Mouse (Mus musculus) ES-E14 (cell line): ENCODE measurements at regions not wholly inside any gene's neighbourhood (a gene's known extent, or its start where the extent isn't known, plus 50 kb on each side); places are given as distances from the start of the nearest gene placed in this dataset.

Source experiments
- DNase-seq: peaks from one replicate; pipeline ENCODE4 v3.0.0-alpha.2; 2013; ENCODE audit warnings: low read depth, low spot score
- H3K27ac ChIP-seq: 2 replicates; pipeline ENCODE4 v1.5.1; 2012; ENCODE audit warnings: low read depth, mild to moderate bottlenecking, low read length, moderate library complexity, mixed read lengths; ENCODE audit not compliant: poor library complexity, insufficient read depth, severe bottlenecking
- H3K36me3 ChIP-seq: 2 replicates; pipeline ENCODE4 v1.6.1; 2012; ENCODE audit warnings: mild to moderate bottlenecking, low read length, moderate library complexity, mixed read lengths; ENCODE audit not compliant: control insufficient read depth, poor library complexity, insufficient read depth, severe bottlenecking
- H3K4me1 ChIP-seq, 2 experiments: fragments of 150-350 bp in 1 of 2; sonication (generic) in 1 of 2; 2 replicates each; pipeline ENCODE4 v1.6.1; 2012; ENCODE audit warnings: low read length in 2 of 2, mild to moderate bottlenecking in 1 of 2, mixed read lengths in 1 of 2; ENCODE audit not compliant: control insufficient read depth in 2 of 2, insufficient read depth in 2 of 2, poor library complexity in 1 of 2
- H3K4me3 ChIP-seq, 2 experiments: fragments of 150-350 bp in 1 of 2; sonication (generic) in 1 of 2; 2 replicates each; pipeline ENCODE4 v1.5.1; 2012; ENCODE audit warnings: low read length in 2 of 2, low read depth in 1 of 2, mild to moderate bottlenecking in 1 of 2, mixed read lengths in 1 of 2; ENCODE audit not compliant: insufficient read depth in 1 of 2, poor library complexity in 1 of 2, severe bottlenecking in 1 of 2
- H3K9ac ChIP-seq: 2 replicates; pipeline ENCODE4 v1.6.1; 2012; ENCODE audit warnings: low read depth, mild to moderate bottlenecking, low read length, mixed read lengths; ENCODE audit not compliant: poor library complexity, insufficient read depth, severe bottlenecking
- H3K9me3 ChIP-seq: fragments of 150-350 bp; sonication (generic); 2 replicates; pipeline ENCODE4 v1.6.1; 2012; ENCODE audit warnings: low read depth, mild to moderate bottlenecking, low read length; ENCODE audit not compliant: control insufficient read depth, insufficient read depth
- CHD2 ChIP-seq: IDR thresholded peaks from 2 replicates; pipeline ENCODE4 v1.6.1; 2014; ENCODE audit warnings: mild to moderate bottlenecking, low read depth, low read length, inconsistent platforms
- HCFC1 ChIP-seq: IDR thresholded peaks from 2 replicates; pipeline ENCODE4 v1.6.1; 2012; ENCODE audit warnings: low read length, inconsistent platforms, borderline replicate concordance; ENCODE audit not compliant: insufficient read depth
- MAFK ChIP-seq: IDR thresholded peaks from 2 replicates; pipeline ENCODE4 v1.6.1; 2014; ENCODE audit warnings: mild to moderate bottlenecking, low read depth, low read length, inconsistent platforms; ENCODE audit not compliant: insufficient read depth
- ZC3H11A ChIP-seq: IDR thresholded peaks from 2 replicates; pipeline ENCODE4 v1.6.1; 2012; ENCODE audit warnings: low read depth, mild to moderate bottlenecking, inconsistent platforms, low read length, borderline replicate concordance
- ZNF384 ChIP-seq: IDR thresholded peaks from 2 replicates; pipeline ENCODE4 v1.6.1; 2012; ENCODE audit warnings: low read depth, low read length, inconsistent platforms
- in situ Hi-C, 2 experiments: fragments of 600-800 bp; cut with MboI; formaldehyde crosslinking; loops; one replicate each; pipeline ENCODE4 v1.15.1; 2025; ENCODE audit warnings: low sequenced_read_pairs in 2 of 2, inconsistent platforms in 1 of 2; ENCODE audit not compliant: unreplicated experiment in 2 of 2

DNA sequence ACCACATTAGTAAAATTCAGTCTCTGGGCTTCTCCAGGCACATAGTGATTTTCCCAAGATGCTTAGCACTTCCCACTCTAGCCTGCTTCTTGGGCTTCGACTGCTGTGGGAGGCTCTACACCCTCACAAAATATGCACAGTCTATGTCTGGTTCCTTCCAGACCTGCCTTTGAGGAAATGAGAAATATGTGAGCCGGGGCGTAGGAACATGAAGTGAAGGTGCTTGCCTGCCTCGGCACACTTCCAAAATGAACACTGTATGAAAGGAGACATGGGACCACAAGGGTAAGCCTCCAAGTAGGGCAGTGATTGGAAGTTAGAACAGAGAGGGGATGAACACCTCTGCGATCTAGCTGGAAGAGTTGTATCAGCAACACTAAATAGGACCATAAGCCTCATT lies 54.5 kb downstream of the Gm10260 start:
- H3K9ac ChIP-seq = no peak overlapping the region
- DNase-seq = no peak
- in situ Hi-C loops = no loop called here
- no peak overlapping the region for H3K27ac ChIP-seq
- no peak overlapping the region for H3K4me3 ChIP-seq
- TF ChIP-seq HCFC1 (no peak), MAFK (no peak), ZNF384 (no peak), ZC3H11A (no peak), CHD2 (no peak)
- H3K36me3 ChIP-seq = no peaks in the 10 kb centered on the region; the same call in 1 of the 2 replicates
- H3K9me3 ChIP-seq = no peaks in the 10 kb centered on the region
- H3K4me1 ChIP-seq = peaks cover 0 to 5% of the 10 kb centered on the region in 2 experiments; a peak in 2 of 4 replicates

DNA sequence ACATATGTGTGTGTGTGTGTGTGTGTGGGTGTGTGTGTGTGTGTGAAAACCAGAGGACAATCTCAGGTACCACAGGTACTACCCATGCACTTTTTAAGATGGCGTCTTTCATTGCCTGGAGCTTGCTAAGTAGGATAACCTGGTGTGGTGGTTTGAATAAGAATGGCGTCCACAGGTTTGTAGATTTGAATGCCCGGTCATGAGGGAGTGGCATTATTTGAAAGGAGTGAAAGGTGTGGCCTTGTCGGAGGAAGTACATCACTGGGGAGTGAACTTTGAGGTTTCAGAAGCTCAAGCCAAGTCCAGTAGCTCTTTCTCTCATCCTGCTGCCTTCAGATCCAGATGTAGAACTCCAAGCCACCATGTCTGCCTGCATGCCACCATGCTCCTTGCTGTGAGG lies 55.9 kb downstream of the Gm10260 start:
- H3K36me3 ChIP-seq = no peaks in the 10 kb centered on the region; the same call in 1 of the 2 replicates
- no peak overlapping the region for H3K4me3 ChIP-seq
- in situ Hi-C loops = no loop called here
- H3K9me3 ChIP-seq = no peaks in the 10 kb centered on the region
- no peak overlapping the region for H3K27ac ChIP-seq
- no peak for DNase-seq
- no peak for TF ChIP-seq MAFK
- TF ChIP-seq CHD2 = no peak
- TF ChIP-seq ZC3H11A = no peak
- no peak for TF ChIP-seq ZNF384
- no peak for TF ChIP-seq HCFC1
- H3K9ac ChIP-seq = no peak overlapping the region
- H3K4me1 ChIP-seq = peaks cover 0 to 5% of the 10 kb centered on the region in 2 experiments; a peak in 2 of 4 replicates

DNA sequence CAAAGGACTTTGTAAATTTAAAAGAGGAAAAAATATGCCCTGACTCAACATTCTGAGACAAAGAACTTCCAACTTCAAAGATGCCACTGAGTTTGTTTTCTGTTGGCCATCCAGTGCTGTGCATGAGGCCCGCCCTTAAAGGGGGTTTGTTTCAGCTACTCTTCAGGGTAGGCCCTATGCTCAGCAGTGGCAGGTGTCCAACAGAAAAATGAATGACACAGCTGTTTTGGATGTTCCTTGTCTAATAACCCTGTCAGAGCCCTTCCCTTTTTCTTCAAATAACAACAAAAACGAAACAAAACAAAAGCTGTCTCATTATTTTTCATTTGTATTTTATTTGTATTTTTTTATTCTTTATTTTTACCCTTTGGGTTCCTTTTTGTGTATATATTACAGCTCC lies 61.5 kb downstream of the Gm10260 start:
- in situ Hi-C loops = no loop called here
- no peak for DNase-seq
- Histone ChIP-seq H3K4me1 (peaks cover 0 to 3% of the 10 kb centered on the region in 2 experiments; a peak in 1 of 4 replicates), H3K4me3 (no peak overlapping the region), H3K9me3 (no peaks in the 10 kb centered on the region), H3K9ac (no peak overlapping the region), H3K27ac (no peak overlapping the region), H3K36me3 (no peaks in the 10 kb centered on the region)
- TF ChIP-seq MAFK = no peak
- TF ChIP-seq HCFC1 = no peak
- TF ChIP-seq ZC3H11A = no peak

DNA sequence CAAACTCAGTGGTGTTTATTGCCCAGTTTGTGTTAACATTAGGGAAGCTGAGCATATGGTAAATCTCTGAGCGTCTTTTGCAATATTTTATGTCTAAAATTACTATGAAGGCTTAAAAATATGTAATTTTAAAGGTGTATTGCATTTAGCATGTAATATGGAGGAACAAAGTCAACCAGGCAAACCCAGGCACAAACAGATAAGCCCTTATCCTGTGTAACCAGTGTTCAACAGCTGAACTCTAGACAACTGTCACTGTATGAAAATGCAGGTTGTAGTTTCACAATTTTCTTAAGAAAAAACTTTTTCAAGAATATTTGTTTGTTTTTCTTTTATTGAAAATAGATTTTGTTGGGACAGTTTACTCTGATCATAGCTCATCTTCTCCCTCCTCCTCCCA lies 62.1 kb downstream of the Gm10260 start:
- TF ChIP-seq CHD2 (no peak), ZNF384 (no peak), HCFC1 (no peak), MAFK (no peak), ZC3H11A (no peak)
- Histone ChIP-seq H3K27ac (no peak overlapping the region), H3K4me3 (no peak overlapping the region), H3K9me3 (no peaks in the 10 kb centered on the region), H3K36me3 (no peaks in the 10 kb centered on the region), H3K9ac (no peak overlapping the region), H3K4me1 (peaks cover 0 to 3% of the 10 kb centered on the region in 2 experiments; a peak in 1 of 4 replicates)
- in situ Hi-C loops = no loop called here
- DNase-seq = no peak

DNA sequence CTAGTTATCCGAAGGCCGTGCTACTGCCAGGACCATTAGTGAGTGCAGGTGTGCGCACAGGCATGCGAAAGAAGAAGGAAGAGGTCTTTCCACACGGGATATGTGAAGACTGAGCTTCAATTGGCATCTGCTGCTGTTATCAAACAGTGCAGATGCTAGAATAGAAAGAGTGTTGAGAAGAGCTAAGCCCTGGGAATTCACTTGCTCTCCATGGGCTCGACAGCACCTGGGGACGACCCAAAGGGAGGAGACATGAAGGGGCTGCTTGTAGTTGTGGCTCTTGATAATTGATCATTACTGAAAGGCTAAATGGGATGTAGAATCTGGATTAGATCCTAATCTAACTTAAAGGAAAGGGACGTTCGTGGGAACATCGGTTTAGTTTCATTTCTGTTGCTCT lies 63.2 kb downstream of the Gm10260 start:
- no peak for TF ChIP-seq ZNF384
- no peak for TF ChIP-seq HCFC1
- TF ChIP-seq MAFK = no peak
- TF ChIP-seq CHD2 = no peak
- no peak for TF ChIP-seq ZC3H11A
- Histone ChIP-seq H3K4me3 (no peak overlapping the region), H3K4me1 (peaks cover 0 to 3% of the 10 kb centered on the region in 2 experiments; a peak in 1 of 4 replicates), H3K27ac (no peak overlapping the region), H3K9ac (no peak overlapping the region), H3K9me3 (no peaks in the 10 kb centered on the region), H3K36me3 (no peaks in the 10 kb centered on the region)
- DNase-seq = no peak
- in situ Hi-C loops = no loop called here
